Mouse (Mus musculus) testis, adult 2 months (tissue): Measurements from ENCODE around the gene Esrra.

Source experiments
- CTCF ChIP-seq: fragments of 200-500 bp; IDR thresholded peaks from 2 replicates; pipeline ENCODE4 v1.5.1; 2012; ENCODE audit warnings: low read depth, mild to moderate bottlenecking, inconsistent platforms, low read length, moderate library complexity; ENCODE audit not compliant: control insufficient read depth, insufficient read depth, insufficient replicate concordance
- POLR2A ChIP-seq: fragments of 200-500 bp; IDR thresholded peaks from 2 replicates; pipeline ENCODE4 v1.6.1; 2012; ENCODE audit warnings: low read depth, mild to moderate bottlenecking, inconsistent platforms, low read length, moderate library complexity; ENCODE audit not compliant: control insufficient read depth

GRCm38 (mm10) chr19:6956461-6956860 is 34.8 kb upstream of the Esrra start:
- no peak for TF ChIP-seq CTCF
- TF ChIP-seq POLR2A: no peak
